Mouse (Mus musculus) lung, embryonic 15.5 days (tissue): ENCODE measurements at regions not wholly inside any gene's neighbourhood (a gene's known extent, or its start where the extent isn't known, plus 50 kb on each side); places are given as distances from the start of the nearest gene placed in this dataset.

ENCODE experiments used
- ATAC-seq: fragments of 200-750 bp; cut with Nextera tagmentation; 2 replicates; pipeline ENCODE4 v1.8.0; 2017; ENCODE audit warnings: moderate number of reproducible peaks, borderline replicate concordance; ENCODE audit not compliant: low FRiP score, low TSS enrichment; ENCODE audit errors: extremely low read depth
- H3K27ac ChIP-seq: fragments of 300-500 bp; sonication (generic); 2 replicates; pipeline ENCODE4 v1.5.1; 2015; ENCODE audit warnings: moderate library complexity, mild to moderate bottlenecking, inconsistent platforms
- H3K27me3 ChIP-seq: fragments of 300-500 bp; sonication (generic); 2 replicates; pipeline ENCODE4 v1.6.1; 2015; ENCODE audit warnings: inconsistent platforms
- H3K36me3 ChIP-seq: fragments of 300-500 bp; sonication (generic); 2 replicates; pipeline ENCODE4 v1.6.1; 2015; ENCODE audit warnings: inconsistent platforms
- H3K4me1 ChIP-seq: fragments of 300-500 bp; sonication (generic); 2 replicates; pipeline ENCODE4 v1.6.1; 2015; ENCODE audit warnings: inconsistent platforms
- H3K4me2 ChIP-seq: fragments of 300-500 bp; sonication (generic); 2 replicates; pipeline ENCODE4 v1.6.1; 2015; ENCODE audit warnings: inconsistent platforms, mild to moderate bottlenecking, moderate library complexity
- H3K4me3 ChIP-seq: fragments of 300-500 bp; sonication (generic); 2 replicates; pipeline ENCODE4 v1.5.1; 2015; ENCODE audit warnings: mild to moderate bottlenecking, inconsistent platforms
- H3K9ac ChIP-seq: fragments of 300-500 bp; sonication (generic); 2 replicates; pipeline ENCODE4 v1.6.1; 2015; ENCODE audit warnings: inconsistent platforms
- H3K9me3 ChIP-seq: fragments of 300-500 bp; sonication (generic); 2 replicates; pipeline ENCODE4 v1.6.1; 2016; ENCODE audit warnings: inconsistent platforms
- WGBS: fragments of 180-500 bp; shearing (Covaris S2); methylation state at CpG from one replicate; pipeline ENCODE4 v1.1.7; 2015; 5-methylcytosine and 5-hydroxymethylcytosine counted together

DNA sequence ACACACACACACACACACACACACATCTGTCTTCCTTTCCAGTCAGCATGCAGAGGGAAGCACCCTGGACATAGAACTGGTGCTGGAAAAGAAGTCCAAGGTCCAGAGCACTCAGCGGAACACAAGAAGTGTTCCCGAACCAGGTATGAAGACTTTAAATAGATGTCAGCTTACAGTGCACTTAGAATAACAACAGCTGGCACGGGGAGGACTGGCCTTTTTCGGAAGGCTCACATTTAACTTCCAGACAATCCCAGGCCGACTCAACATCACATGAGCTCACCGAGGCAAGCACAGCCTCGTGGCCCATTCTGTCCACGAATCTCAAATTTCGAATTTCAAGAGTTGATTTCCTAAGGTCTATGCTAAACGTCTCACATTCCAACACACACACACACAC is 70.9 kb upstream of the Slc25a33 start:
- WGBS = 52% methylated on average over 10 of the region's 10 CpGs
- Histone ChIP-seq H3K4me3 (no peak overlapping the region), H3K9me3 (no peaks in the 10 kb centered on the region), H3K27me3 (no peaks in the 10 kb centered on the region), H3K36me3 (no peaks in the 10 kb centered on the region), H3K27ac (no peak overlapping the region), H3K9ac (no peak overlapping the region), H3K4me2 (no peak overlapping the region), H3K4me1 (peaks cover 11% of the 10 kb centered on the region; the same call in 1 of the 2 replicates)
- no peak for ATAC-seq

DNA sequence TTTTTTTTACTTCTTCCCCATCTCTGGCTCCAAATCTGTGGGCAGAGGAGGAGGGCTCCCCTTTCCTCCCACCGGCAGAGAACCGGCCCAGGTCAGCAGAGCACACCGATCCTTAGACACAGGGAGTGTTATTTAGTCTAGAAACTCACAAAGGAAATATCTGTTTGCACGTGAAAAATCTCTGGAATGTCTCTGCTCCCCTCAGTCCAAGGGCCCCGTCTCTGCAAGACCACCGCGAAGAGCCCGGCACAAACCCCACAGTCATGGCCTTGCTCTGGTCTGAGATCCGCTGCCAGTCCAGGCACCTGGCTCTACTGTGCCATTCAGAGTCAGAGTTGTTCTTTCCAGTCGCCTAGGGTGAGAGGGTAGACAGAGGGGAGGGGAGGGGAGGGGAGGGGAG is 69.7 kb upstream of the Slc25a33 start:
- no peak for ATAC-seq
- Histone ChIP-seq H3K4me1 (peaks cover 11% of the 10 kb centered on the region; the same call in 1 of the 2 replicates), H3K9ac (no peak overlapping the region), H3K9me3 (no peaks in the 10 kb centered on the region), H3K27ac (no peak overlapping the region), H3K36me3 (no peaks in the 10 kb centered on the region), H3K4me2 (no peak overlapping the region), H3K27me3 (no peaks in the 10 kb centered on the region), H3K4me3 (no peak overlapping the region)
- 23% methylated on average over 9 of the region's 10 CpGs for WGBS

DNA sequence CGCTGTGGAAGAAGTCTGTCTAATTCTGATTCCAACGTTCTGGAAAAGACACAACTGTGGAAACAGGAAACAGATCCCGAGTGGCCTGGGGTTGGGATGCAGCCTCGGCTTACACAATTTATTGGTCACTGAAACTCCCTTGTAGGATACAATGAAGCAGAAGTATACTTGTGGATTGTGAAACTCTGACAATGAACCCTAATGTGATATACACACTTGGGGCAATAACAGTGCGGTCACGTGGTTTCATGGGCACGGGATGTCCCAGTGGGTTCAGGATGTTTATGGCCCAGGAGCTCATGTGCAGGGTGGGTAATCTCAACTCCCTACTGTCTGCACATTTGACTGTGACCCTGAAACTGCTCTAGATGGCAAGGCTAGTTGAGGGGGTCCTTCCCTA is 68.8 kb upstream of the Slc25a33 start:
- 84% methylated on average over 7 of the region's 7 CpGs for WGBS
- no peak for ATAC-seq
- Histone ChIP-seq H3K4me2 (no peak overlapping the region), H3K4me1 (peaks cover 11% of the 10 kb centered on the region; the same call in 1 of the 2 replicates), H3K36me3 (no peaks in the 10 kb centered on the region), H3K27me3 (no peaks in the 10 kb centered on the region), H3K4me3 (no peak overlapping the region), H3K9me3 (no peaks in the 10 kb centered on the region), H3K27ac (no peak overlapping the region), H3K9ac (no peak overlapping the region)

DNA sequence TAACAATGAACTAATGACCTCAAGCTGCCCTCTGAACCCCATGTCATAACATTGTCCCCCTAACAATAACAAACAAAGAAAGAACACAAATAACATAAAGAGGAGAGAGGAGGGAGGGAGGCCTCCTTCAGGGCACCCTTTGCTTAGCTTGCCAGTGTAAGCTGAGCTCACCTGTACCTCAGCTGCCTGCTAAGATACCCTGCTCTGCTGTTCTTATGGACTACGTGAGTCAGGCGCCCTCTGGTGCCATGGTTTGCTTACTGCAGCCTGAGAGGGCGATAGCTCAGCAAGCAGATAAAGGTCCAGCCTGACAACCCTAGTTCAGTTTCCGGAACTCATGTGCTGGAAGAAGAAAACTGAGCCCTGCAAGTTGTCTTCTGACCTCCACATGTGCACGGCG is 67.8 kb upstream of the Slc25a33 start:
- H3K27me3 ChIP-seq = no peaks in the 10 kb centered on the region
- no peak overlapping the region for H3K9ac ChIP-seq
- no peak for ATAC-seq
- no peaks in the 10 kb centered on the region for H3K36me3 ChIP-seq
- no peak overlapping the region for H3K27ac ChIP-seq
- no peak overlapping the region for H3K4me2 ChIP-seq
- no peak overlapping the region for H3K4me3 ChIP-seq
- peaks cover 8% of the 10 kb centered on the region; the same call in 1 of the 2 replicates for H3K4me1 ChIP-seq
- WGBS = 70% methylated on average over 6 of the region's 6 CpGs
- H3K9me3 ChIP-seq = no peaks in the 10 kb centered on the region

DNA sequence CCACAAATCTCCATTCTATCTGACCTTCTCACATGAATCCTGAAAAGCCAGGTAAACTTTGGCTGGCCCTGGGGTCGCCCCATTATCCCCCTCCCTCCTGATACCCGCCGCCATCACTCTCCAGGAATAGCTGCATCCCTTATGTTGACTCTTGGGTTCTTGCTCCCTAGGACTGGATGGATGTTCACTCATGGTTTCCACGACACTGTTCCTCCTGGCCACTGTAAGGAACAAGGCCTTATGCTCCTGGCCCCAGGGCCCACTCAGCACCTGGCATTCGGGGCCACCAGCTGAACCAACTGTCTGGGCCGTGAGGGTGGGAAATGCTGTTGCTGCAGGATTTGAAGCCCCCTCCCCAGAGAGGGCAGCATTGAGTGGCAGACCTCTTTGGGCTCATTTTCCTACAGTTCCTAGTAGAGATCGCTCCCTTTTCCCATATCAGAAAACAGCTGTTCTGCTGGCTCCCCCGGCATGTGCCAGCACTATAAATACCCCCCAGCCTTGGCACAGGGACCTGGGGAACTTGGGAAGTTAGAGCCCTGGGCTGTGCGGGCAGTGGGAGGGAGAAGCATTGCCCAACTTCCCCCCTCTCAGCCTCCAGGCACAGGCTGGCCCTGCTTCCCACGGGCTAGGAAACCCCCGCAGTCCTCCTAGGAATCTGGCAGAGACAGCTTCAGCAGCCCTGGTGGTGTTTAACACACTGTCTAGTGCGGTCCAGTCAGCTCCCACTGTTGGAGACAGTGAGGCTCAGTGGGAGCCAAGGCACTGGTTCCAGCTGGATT is 66.6 kb upstream of the Slc25a33 start:
- H3K27ac ChIP-seq = no peak overlapping the region; the same call in 1 of the 2 replicates
- no peaks in the 10 kb centered on the region for H3K27me3 ChIP-seq
- no peak overlapping the region for H3K4me2 ChIP-seq
- H3K9ac ChIP-seq = no peak overlapping the region
- no peak overlapping the region for H3K4me3 ChIP-seq
- no peaks in the 10 kb centered on the region for H3K9me3 ChIP-seq
- 0 out of 2 replicates have a peak, but pooled peaks cover 5% of the 10 kb centered on the region for H3K4me1 ChIP-seq
- H3K36me3 ChIP-seq = no peaks in the 10 kb centered on the region
- 60% methylated on average over 12 of the region's 12 CpGs for WGBS
- peak; percentile 86 for ATAC-seq

DNA sequence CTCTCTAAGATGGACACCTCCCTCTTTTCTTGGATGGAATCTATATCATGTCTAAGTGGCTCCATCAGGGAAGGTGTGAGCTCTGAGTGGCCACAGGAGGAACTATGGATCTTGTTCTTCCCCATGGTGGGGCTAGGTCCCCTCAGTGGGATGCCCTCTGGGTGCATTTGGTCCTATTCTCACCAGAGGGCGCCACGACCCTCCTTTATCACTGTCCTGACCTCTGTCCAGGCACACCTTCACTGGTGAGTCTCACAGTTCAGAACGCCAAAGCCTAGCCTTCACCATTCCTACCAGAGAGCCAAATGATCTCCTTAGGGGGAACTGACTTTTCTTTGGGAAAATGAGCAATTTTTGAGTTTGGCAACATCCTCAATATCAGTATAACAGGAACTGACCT is 64.6 kb upstream of the Slc25a33 start:
- H3K4me1 ChIP-seq = 0 out of 2 replicates have a peak, but pooled peaks cover 5% of the 10 kb centered on the region
- H3K27ac ChIP-seq = no peak overlapping the region
- no peak overlapping the region for H3K9ac ChIP-seq
- ATAC-seq = no peak
- H3K27me3 ChIP-seq = no peaks in the 10 kb centered on the region
- H3K4me2 ChIP-seq = no peak overlapping the region
- no peaks in the 10 kb centered on the region for H3K9me3 ChIP-seq
- no peak overlapping the region for H3K4me3 ChIP-seq
- no peaks in the 10 kb centered on the region for H3K36me3 ChIP-seq
- 18% methylated on average over 3 of the region's 3 CpGs for WGBS

DNA sequence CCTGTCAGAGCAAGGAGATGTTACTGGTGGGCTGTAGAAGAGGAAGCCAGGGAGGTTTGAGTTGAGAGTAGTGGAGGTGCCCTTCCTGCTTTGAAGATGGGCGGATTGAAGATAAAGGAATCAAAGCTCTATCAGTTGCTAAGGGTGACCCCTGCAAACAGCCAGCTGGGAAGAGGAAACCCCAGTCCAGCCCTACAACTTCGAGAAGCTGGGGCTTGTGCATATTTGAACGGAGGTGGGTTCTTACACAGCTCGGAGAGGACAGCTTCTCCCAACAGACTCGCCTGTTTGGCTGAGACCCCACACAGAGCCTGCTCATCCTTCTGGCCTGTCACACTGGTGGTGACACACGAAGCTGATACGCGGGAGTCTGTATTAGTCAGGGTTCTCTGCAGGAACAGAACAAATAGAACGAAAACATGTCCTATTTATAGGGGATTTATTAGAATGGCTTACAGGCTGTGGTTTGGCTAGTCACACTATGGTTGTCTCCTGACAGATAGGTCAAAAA is 60.6 kb upstream of the Slc25a33 start:
- no peaks in the 10 kb centered on the region for H3K9me3 ChIP-seq
- no peaks in the 10 kb centered on the region for H3K27me3 ChIP-seq
- H3K4me3 ChIP-seq = no peak overlapping the region
- no peak for ATAC-seq
- H3K9ac ChIP-seq = no peak overlapping the region
- H3K27ac ChIP-seq = no peak overlapping the region
- no peaks in the 10 kb centered on the region for H3K36me3 ChIP-seq
- H3K4me1 ChIP-seq = peaks cover 12% of the 10 kb centered on the region
- 31% methylated on average over 9 of the region's 9 CpGs for WGBS
- no peak overlapping the region for H3K4me2 ChIP-seq

DNA sequence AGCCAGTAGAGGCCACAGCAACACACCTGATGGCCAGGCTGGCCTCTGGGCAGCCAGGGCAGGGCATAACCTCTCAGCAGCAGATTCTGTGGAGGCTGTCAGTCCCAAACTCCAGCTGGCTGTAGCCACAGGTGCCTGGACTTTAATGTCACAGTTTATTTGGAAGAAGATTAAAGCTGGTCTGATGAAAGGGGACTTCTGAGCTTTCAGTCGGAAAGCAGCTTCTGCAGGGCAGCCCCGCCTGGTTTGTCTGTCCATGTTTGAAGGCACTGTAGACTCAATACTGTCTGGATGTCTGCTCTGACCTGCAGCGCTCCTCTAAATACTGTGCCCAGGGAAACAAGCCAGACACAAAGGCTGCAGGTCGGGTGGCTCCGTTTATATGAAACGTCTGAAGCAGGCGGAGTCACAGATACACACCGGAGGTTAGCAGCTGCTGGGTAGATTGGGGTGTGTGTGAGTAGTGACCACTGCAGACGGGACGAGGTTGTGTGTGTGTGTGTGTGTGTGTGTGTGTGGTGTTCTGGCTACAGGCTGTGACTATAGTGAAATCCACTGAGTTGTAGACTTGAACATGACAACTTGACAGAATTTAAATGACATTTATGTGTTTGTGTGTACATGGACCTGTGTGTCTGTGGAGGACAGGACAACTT is 58.5 kb upstream of the Slc25a33 start:
- Histone ChIP-seq H3K27ac (no peak overlapping the region), H3K4me2 (no peak overlapping the region), H3K27me3 (no peaks in the 10 kb centered on the region), H3K4me1 (peaks cover 12% of the 10 kb centered on the region), H3K9ac (no peak overlapping the region), H3K36me3 (no peaks in the 10 kb centered on the region), H3K9me3 (no peaks in the 10 kb centered on the region), H3K4me3 (no peak overlapping the region)
- peak; percentile 54; the same call in 1 of the 2 replicates for ATAC-seq
- WGBS = 19% methylated on average over 10 of the region's 10 CpGs

DNA sequence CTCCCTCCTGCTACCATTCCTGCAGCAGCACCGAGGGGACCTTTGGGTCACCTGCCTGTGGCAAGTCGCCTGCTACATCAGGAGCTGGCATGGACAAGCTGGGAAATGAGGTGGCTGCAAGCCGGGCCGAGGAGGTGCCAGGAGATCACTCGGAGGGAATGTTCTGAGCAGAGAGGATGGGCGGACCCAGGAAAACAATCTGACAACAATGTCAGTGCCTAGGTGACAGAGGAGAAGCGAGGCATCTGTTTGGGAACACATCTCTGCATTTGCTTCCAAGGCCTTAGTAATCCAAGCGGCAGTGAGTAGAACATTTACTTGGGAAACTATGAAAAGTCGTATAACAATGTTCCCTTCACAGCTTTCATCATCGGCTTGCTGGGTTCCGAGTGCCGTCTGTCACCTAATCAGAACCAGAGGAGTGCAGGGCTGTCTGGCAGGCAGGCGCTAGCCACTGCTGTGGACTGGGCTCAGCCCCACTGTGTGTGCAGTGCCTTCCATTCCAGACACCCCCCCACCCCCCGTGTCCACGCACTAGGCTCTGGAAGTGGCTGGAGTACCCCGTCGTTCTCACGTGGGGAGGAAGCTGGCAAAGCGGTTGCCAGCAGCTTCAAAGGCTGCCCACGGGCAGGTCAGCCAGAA is 56.6 kb upstream of the Slc25a33 start:
- H3K27ac ChIP-seq = peak overlapping the region; percentile 47; the same call in 1 of the 2 replicates
- no peak overlapping the region for H3K4me2 ChIP-seq
- H3K4me1 ChIP-seq = peaks cover 12% of the 10 kb centered on the region
- no peak overlapping the region for H3K4me3 ChIP-seq
- H3K27me3 ChIP-seq = no peaks in the 10 kb centered on the region
- no peaks in the 10 kb centered on the region for H3K36me3 ChIP-seq
- peak; percentile 62; the same call in 1 of the 2 replicates for ATAC-seq
- no peaks in the 10 kb centered on the region for H3K9me3 ChIP-seq
- H3K9ac ChIP-seq = no peak overlapping the region
- WGBS = 38% methylated on average over 20 of the region's 20 CpGs

DNA sequence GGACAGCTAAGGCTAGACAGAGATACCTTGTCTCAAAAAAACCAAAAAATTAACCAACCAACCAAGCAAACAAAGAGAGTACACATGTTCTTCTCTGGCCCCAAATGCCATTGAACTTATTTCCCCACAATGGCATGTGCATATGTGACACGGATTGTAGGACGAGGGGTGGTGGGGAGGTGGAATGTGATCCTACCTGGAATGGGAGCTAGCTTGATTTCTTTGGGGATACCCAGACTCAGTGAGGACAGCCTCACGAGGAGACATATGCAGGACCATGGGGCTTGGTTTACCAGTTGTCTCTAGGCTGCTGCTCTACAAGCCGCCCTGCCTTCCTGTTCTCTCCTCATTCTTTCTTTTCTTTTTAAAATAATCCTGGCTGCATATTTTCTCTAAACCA is 55.9 kb upstream of the Slc25a33 start:
- ATAC-seq = no peak
- no peak overlapping the region for H3K9ac ChIP-seq
- WGBS = 87% methylated on average over 4 of the region's 4 CpGs

DNA sequence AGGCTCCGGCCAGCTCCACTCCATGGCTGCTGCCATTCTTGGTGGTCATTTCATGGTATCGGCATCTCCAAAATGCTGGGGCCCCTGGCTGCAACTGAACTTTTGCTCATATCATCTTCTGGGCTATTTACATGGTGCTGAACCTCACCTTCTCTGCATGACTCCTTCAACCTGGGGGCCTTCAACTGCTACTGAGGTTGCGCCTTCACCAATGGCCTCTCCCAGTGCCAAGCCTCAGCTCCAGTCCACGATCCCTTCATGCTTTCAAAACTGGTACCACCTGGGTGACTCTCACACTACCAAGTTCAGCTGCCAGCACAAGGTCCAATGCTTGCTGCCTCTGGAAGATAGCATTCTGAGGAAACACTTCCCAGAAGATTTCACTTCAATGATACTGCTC is 53.7 kb upstream of the Slc25a33 start:
- Histone ChIP-seq H3K9ac (no peak overlapping the region), H3K9me3 (no peaks in the 10 kb centered on the region), H3K36me3 (no peaks in the 10 kb centered on the region), H3K27me3 (no peaks in the 10 kb centered on the region), H3K27ac (no peak overlapping the region), H3K4me3 (no peak overlapping the region), H3K4me1 (peaks cover 14% of the 10 kb centered on the region), H3K4me2 (no peak overlapping the region)
- no peak for ATAC-seq
- 96% methylated on average over 4 of the region's 4 CpGs for WGBS

More for the DNA sequence above, 55.9 kb upstream of the Slc25a33 start:
- Histone ChIP-seq H3K4me1 (peaks cover 12% of the 10 kb centered on the region), H3K4me2 (no peak overlapping the region), H3K9me3 (no peaks in the 10 kb centered on the region), H3K36me3 (no peaks in the 10 kb centered on the region), H3K4me3 (no peak overlapping the region), H3K27me3 (no peaks in the 10 kb centered on the region), H3K27ac (0 out of 2 replicates have a peak overlapping the region, but pooled peaks have one; percentile 47)
